Mouse (Mus musculus) liver, embryonic 13.5 days (tissue): Measurements from ENCODE around the gene Pomc. TPM values are rescaled to one million over a fixed set of nuclear protein-coding genes. Genes with fewer than 3 reads are reported as not detected.

Source experiments
- ATAC-seq: fragments of 200-750 bp; cut with Nextera tagmentation; 2 replicates; pipeline ENCODE4 v1.8.0; 2017; ENCODE audit warnings: low read depth, mild to moderate bottlenecking, moderate number of reproducible peaks, moderate library complexity
- DNase-seq: peaks from one replicate; pipeline ENCODE4 v3.0.0; 2022
- H3K27ac ChIP-seq: fragments of 300-500 bp; sonication (generic); 2 replicates; pipeline ENCODE4 v1.5.1; 2015; ENCODE audit warnings: moderate library complexity, mild to moderate bottlenecking, inconsistent platforms
- H3K27me3 ChIP-seq: fragments of 300-500 bp; sonication (generic); 2 replicates; pipeline ENCODE4 v1.6.1; 2015; ENCODE audit warnings: mild to moderate bottlenecking, inconsistent platforms
- H3K36me3 ChIP-seq: fragments of 300-500 bp; sonication (generic); 2 replicates; pipeline ENCODE4 v1.6.1; 2015; ENCODE audit warnings: mild to moderate bottlenecking, inconsistent platforms
- H3K4me1 ChIP-seq: fragments of 300-500 bp; sonication (generic); replicated peaks from 2 replicates; pipeline ENCODE4 v1.6.1; 2015; ENCODE audit warnings: inconsistent platforms
- H3K4me2 ChIP-seq: fragments of 300-500 bp; sonication (generic); 2 replicates; pipeline ENCODE4 v1.6.1; 2015; ENCODE audit warnings: inconsistent platforms, mild to moderate bottlenecking, moderate library complexity
- H3K4me3 ChIP-seq: fragments of 300-500 bp; sonication (generic); replicated peaks from 2 replicates; pipeline ENCODE4 v1.5.1; 2015; ENCODE audit warnings: mild to moderate bottlenecking, inconsistent platforms
- H3K9ac ChIP-seq: fragments of 300-500 bp; sonication (generic); 2 replicates; pipeline ENCODE4 v1.6.1; 2015; ENCODE audit warnings: mild to moderate bottlenecking, inconsistent platforms
- H3K9me3 ChIP-seq: fragments of 300-500 bp; sonication (generic); replicated peaks from 2 replicates; pipeline ENCODE4 v1.6.1; 2016; ENCODE audit warnings: inconsistent platforms
- WGBS: fragments of 180-500 bp; shearing (Covaris S2); methylation state at CpG from one replicate; pipeline ENCODE4 v1.1.7; 2015; ENCODE audit not compliant: insufficient replicate concordance; 5-methylcytosine and 5-hydroxymethylcytosine counted together
- polyA plus RNA-seq: library from polyadenylated mRNA; unstranded; fragments of >200 nt; fragmentation: Nextera tagmentation; extraction: Ambion mirVana; gene quantifications from 2 replicates; pipeline ENCODE4 v1.2.1, GENCODE M21; 2015

The Pomc gene
- 0.45 and 0.60 TPM in 2 replicates for polyA plus RNA-seq

DNA sequence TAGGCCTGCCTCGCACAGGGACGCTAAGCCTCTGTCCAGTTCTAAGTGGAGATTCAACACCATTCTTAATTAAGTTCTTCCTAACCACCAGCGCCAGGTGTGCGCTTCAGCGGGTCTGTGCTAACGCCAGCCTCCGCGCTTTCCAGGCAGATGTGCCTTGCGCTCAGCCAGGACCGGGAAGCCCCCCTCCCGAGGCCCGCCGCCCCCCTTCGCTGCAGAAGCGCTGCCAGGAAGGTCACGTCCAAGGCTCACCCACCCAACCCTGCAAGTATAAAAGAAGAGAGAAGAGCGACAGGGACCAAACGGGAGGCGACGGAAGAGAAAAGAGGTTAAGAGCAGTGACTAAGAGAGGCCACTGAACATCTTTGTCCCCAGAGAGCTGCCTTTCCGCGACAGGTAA lies at the start of gene Pomc:
Pomc (plus strand) TSS at position 301 of the 400 bp plus-strand sequence.
- no peaks in the 10 kb centered on the region for H3K9me3 ChIP-seq
- H3K4me3 ChIP-seq, result no peak within 1 kb of the TSS
- H3K36me3 ChIP-seq, result no peaks in the 10 kb centered on the region
- no peak within 1 kb of the TSS for H3K27ac ChIP-seq
- no peak within 1 kb of the TSS for H3K4me2 ChIP-seq
- peaks cover 21% of the 10 kb centered on the region for H3K27me3 ChIP-seq
- no peak within 1 kb of the TSS for H3K9ac ChIP-seq
- WGBS, result 22% methylated on average over 22 of the region's 22 CpGs
- peaks cover 2% of the 10 kb centered on the region for H3K4me1 ChIP-seq
- ATAC-seq (no peak), DNase-seq (no peak)

DNA sequence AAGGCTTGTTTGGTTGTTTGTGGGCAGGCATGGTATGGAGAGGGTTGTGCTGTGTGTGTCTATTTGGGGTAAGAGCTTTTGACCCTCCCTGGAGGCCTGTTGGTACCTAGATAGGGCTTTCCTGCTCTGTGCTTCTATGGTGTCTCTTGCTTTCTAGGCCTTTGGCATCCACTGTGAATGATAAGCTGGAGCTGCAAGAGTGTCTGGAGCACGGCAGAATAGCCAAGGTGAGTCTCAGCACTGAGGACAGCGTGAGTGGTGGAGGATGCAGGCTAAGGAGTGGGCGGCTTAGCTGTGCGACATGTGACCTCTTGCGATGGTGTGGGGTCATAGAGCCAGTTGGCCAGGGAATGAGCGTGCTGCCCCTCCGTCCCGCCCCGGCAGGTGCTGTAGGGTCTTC lies 49.3 kb upstream of the Pomc start:
- DNase-seq (no peak), ATAC-seq (no peak)
- Histone ChIP-seq H3K9me3 (no peaks in the 10 kb centered on the region), H3K36me3 (peaks cover 72% of the 10 kb centered on the region), H3K27me3 (no peaks in the 10 kb centered on the region), H3K27ac (no peak overlapping the region), H3K4me3 (no peak overlapping the region), H3K4me2 (no peak overlapping the region), H3K4me1 (no peaks in the 10 kb centered on the region), H3K9ac (no peak overlapping the region)
- 81% methylated on average over 9 of the region's 9 CpGs for WGBS

DNA sequence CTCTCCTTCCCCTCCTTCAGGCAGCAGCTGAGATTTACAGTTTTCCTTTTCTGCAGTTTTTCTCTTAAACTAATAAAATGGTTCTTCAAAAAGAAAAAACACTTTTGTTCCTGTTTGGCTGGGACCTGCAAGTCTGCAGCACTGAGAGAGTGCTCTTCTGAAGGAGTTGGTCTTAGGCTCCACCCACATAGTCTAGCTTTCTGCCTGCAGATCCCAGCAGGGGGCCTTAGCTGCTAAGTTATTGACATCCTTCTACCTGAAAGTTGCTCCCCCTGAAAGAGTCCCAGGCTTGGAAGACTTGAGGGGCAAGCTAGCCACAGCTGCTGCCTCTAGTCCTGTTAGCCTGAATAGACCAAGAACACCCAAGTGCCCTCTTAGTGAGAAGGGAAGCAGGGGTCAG lies 48.4 kb upstream of the Pomc start:
- Histone ChIP-seq H3K4me1 (no peaks in the 10 kb centered on the region), H3K4me3 (no peak overlapping the region), H3K36me3 (peaks cover 68% of the 10 kb centered on the region), H3K27ac (no peak overlapping the region), H3K9ac (no peak overlapping the region), H3K9me3 (no peaks in the 10 kb centered on the region), H3K27me3 (no peaks in the 10 kb centered on the region), H3K4me2 (no peak overlapping the region)
- DNase-seq (no peak), ATAC-seq (no peak)

DNA sequence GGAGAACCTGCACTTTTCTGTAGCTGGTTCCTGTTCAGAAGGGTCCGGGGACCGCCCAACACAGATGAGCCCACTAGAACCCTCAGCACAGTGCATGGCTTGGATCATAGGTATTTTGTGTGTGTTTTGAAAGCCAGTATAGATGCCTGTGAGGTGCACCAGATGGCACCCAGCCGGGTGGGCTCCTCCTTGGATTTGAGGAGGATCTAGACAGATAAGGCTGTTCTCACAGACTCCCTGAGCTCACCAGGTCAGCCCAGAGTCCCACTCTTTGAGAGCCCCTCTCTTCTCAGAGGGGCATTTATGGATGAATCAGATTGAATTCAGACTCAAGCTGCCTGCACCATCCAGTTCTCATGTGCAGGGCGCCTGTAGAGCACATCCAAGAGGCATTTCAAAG lies 47.7 kb upstream of the Pomc start:
- no peaks in the 10 kb centered on the region; the same call in 1 of the 2 replicates for H3K4me1 ChIP-seq
- no peak overlapping the region for H3K4me2 ChIP-seq
- ATAC-seq, result no peak
- no peak overlapping the region for H3K9ac ChIP-seq
- H3K9me3 ChIP-seq, result no peaks in the 10 kb centered on the region
- no peaks in the 10 kb centered on the region for H3K27me3 ChIP-seq
- DNase-seq, result no peak
- 80% methylated on average over 4 of the region's 4 CpGs for WGBS
- H3K36me3 ChIP-seq, result peaks cover 61% of the 10 kb centered on the region
- H3K27ac ChIP-seq, result no peak overlapping the region
- H3K4me3 ChIP-seq, result no peak overlapping the region

DNA sequence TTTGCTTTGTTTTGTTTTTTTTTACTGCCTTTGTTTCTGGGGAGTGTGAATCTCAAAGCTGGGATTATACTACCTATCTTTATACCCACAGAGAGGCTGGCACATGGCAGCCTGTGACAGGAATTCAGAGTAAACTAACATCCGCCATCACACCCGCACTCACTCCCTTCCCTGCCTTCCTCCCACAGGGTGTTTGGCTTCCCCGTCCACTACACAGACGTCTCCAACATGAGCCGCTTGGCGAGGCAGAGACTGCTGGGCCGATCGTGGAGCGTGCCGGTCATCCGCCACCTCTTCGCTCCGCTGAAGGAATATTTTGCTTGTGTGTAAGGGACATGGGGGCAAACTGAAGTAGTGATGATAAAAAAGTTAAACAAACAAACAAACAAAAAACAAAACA lies 47.3 kb upstream of the Pomc start:
- Histone ChIP-seq H3K27ac (no peak overlapping the region), H3K36me3 (peaks cover 57% of the 10 kb centered on the region), H3K4me1 (no peaks in the 10 kb centered on the region; the same call in 1 of the 2 replicates), H3K9ac (no peak overlapping the region), H3K4me2 (no peak overlapping the region), H3K4me3 (no peak overlapping the region), H3K27me3 (no peaks in the 10 kb centered on the region), H3K9me3 (no peaks in the 10 kb centered on the region)
- ATAC-seq (no peak), DNase-seq (no peak)
- 87% methylated on average over 13 of the region's 13 CpGs for WGBS

DNA sequence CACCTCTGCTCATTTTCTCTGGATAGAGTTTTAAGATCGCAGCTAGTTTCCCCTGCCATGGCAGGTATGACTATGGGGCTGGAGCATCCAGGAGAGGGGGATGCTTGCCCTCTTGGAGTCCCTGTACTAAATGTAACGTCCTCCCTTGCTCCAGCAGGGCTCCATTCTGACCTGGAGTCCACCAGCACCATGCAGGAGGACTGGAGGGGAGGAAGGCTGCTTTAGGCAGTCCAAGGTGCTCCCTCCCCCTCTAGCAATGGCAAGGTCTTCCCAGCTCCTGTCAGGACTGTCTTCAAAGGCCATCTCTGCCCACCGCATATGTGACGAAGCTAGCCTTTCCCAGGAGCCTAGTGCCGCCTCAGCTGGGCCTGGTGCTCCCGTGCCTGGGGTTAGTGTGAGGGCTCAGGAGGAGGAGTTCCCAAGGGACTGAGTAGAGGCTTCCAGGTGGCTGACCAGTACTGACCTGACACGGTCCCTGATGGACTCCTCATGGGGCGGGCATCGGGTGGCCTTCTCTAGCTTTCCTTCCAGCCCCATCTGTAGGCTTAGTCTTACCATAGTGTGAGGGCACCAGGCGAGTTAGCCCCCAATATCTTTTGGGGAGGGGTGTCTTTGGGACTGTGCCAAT lies 44.2 kb upstream of the Pomc start:
- Histone ChIP-seq H3K27ac (no peak overlapping the region), H3K4me2 (no peak overlapping the region), H3K9me3 (no peaks in the 10 kb centered on the region), H3K36me3 (peaks cover 33% of the 10 kb centered on the region), H3K4me1 (no peaks in the 10 kb centered on the region; the same call in 1 of the 2 replicates), H3K9ac (no peak overlapping the region), H3K4me3 (no peak overlapping the region), H3K27me3 (no peaks in the 10 kb centered on the region)
- WGBS, result 65% methylated on average over 10 of the region's 10 CpGs
- DNase-seq, result no peak
- peak; percentile 37; the same call in 1 of the 2 replicates for ATAC-seq

DNA sequence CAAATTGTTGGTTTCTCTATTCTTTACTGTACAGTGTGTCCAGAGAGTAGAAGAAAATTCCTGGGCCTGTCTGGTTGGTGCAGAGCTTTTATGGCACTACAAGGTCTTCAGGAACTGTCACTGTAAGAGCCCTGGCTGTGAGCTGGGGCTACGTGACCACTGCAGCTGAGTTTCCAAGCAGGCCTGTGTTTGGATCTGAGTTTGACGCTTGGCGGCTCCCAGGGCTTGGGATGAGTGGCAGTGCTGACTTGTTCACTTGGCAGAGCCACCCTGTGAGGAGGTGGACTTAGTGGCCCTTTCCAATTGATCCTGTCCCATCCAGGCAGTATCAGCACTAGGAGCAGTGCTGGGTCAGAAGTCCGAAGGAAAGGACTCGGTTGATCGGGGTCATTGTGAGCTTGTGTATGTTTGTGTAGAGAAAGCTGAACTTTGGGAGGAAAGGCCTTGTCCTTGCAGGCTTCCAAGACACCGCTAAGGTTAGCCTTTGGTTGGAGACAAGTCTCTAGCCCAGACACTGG lies 42.9 kb upstream of the Pomc start:
- H3K9me3 ChIP-seq, result no peaks in the 10 kb centered on the region
- H3K4me3 ChIP-seq, result no peak overlapping the region
- H3K36me3 ChIP-seq, result peaks cover 20% of the 10 kb centered on the region
- no peaks in the 10 kb centered on the region for H3K27me3 ChIP-seq
- DNase-seq (no peak), ATAC-seq (no peak)
- no peak overlapping the region for H3K9ac ChIP-seq
- H3K27ac ChIP-seq, result no peak overlapping the region
- no peak overlapping the region for H3K4me2 ChIP-seq
- 76% methylated on average over 7 of the region's 7 CpGs for WGBS
- peaks cover 3% of the 10 kb centered on the region; the same call in 1 of the 2 replicates for H3K4me1 ChIP-seq

DNA sequence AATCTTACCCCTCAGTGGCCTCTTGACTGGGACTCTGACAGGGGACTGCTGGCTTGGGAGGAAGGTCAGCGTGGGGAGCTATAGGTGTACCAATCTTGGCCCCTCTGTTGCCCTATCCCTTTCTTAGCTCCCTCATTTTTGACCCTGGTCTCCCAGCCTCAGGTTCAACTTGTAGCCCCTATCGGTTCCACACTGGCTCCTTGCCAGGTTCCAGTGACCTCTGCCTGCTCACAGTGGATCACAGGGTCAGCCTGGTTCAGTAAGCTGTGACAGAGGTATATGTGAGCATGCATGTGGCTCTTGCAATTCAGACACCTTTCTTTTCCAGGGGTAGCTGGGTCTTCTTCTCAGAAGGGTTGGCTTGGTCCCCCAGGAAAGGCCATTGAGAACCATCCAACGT lies 38.9 kb upstream of the Pomc start:
- Histone ChIP-seq H3K27ac (no peak overlapping the region), H3K9ac (no peak overlapping the region), H3K27me3 (no peaks in the 10 kb centered on the region), H3K4me3 (no peak overlapping the region), H3K4me1 (peaks cover 8% of the 10 kb centered on the region; the same call in 1 of the 2 replicates), H3K4me2 (no peak overlapping the region), H3K36me3 (no peaks in the 10 kb centered on the region), H3K9me3 (no peaks in the 10 kb centered on the region)
- 68% methylated on average over 3 of the region's 3 CpGs for WGBS
- ATAC-seq (no peak), DNase-seq (no peak)

DNA sequence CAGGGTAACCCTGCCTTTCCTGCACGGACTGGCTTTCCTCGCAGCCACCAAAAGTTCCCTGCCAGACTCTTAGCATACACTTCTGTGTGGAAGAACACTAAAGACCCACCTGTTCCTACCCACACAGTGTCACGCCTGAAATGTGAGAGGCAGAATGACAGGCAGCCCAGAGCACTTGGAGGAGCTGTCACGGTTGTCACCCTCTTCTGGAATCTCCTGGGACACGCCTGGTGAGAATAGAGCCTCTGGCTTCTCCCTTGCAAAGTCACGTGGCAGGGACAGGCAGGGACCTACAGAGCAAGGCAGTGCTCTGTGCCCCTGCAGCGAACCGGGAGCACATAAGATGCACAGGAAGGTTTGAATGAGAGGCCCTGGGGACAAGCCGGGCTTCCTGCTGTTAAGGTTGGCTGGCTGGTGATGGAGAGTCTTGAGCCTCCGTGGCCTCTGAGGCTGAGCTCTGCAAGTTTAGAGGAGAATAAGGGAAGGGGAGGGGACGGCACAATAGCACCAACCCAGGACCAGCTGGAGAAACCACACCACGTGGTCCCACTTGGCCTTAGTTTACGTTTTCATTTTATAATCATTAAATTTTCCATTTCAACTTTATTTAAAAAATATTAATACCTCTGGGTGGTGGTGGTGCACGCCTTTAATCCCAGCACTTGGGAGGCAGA lies 36.9 kb upstream of the Pomc start:
- DNase-seq (no peak), ATAC-seq (no peak)
- H3K36me3 ChIP-seq, result no peaks in the 10 kb centered on the region
- H3K9ac ChIP-seq, result no peak overlapping the region
- no peaks in the 10 kb centered on the region for H3K9me3 ChIP-seq
- WGBS, result 35% methylated on average over 14 of the region's 14 CpGs
- H3K4me2 ChIP-seq, result no peak overlapping the region
- H3K4me3 ChIP-seq, result no peak overlapping the region
- H3K27ac ChIP-seq, result no peak overlapping the region
- H3K4me1 ChIP-seq, result 0 out of 2 replicates have a peak, but pooled peaks cover 8% of the 10 kb centered on the region
- no peaks in the 10 kb centered on the region for H3K27me3 ChIP-seq

DNA sequence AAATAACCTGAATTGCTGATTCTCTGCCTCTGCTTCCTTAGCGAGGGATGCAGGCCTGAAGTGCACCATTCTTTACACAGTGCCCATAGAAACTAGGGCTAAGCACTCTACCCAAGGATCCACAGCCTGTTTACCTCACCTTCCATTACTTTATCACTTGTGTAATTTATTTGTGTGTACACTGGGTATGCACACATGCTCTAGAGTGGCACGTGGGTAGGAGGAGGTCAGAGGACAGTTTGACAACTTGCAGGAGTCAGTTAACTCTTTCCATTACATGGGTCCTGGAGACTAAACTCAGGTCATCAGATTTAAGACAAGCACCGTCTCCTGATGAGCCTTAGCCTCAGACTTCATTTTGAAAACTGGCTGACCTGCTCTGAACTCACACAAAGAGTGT lies 36.2 kb upstream of the Pomc start:
- no peak overlapping the region for H3K27ac ChIP-seq
- no peaks in the 10 kb centered on the region for H3K27me3 ChIP-seq
- no peak overlapping the region for H3K9ac ChIP-seq
- H3K36me3 ChIP-seq, result no peaks in the 10 kb centered on the region
- 0 out of 2 replicates have a peak, but pooled peaks cover 8% of the 10 kb centered on the region for H3K4me1 ChIP-seq
- no peak for DNase-seq
- no peak overlapping the region for H3K4me3 ChIP-seq
- no peak for ATAC-seq
- WGBS, result 47% methylated on average over 3 of the region's 3 CpGs
- H3K9me3 ChIP-seq, result no peaks in the 10 kb centered on the region
- H3K4me2 ChIP-seq, result no peak overlapping the region

DNA sequence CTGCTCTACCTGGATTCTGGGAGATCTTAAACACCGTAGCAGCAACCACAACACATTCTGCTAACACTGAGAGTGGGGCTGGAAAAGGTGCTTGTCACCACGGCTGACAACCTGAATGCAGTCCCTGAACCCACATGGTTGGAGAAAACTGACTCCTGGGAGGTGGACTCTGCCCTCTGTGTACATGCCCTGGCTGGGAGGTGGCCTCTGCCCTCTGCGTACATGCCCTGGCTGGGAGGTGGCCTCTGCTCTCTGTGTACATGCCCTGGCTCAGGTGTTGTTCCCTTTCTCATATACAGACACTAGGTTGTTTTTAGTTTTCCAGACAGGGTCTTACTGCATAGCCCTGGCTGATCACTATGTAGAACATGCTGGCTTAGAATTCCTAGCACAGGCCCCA lies 35.3 kb upstream of the Pomc start:
- Histone ChIP-seq H3K27me3 (no peaks in the 10 kb centered on the region), H3K9me3 (no peaks in the 10 kb centered on the region)
- WGBS, result 69% methylated on average over 3 of the region's 3 CpGs

DNA sequence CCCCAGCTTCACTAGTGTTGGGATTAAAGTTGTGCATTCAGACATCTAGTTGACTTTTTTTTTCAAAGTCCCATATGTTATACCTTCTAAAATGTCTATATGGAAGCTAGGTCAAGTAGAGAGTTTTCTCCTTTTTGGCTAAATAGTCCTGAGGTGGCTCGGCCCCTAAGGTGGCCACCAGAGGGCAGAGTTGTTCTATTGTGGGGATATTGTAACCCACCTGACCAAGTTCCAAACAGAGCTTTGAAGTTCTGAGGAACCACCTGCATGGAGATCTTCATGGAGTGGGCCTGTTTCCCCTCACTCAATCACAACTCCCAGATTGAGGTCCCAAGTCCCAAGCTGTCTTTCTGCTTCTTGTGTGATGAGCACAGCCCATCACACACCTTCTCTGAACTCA lies 28.6 kb upstream of the Pomc start:
- Histone ChIP-seq H3K27me3 (no peaks in the 10 kb centered on the region), H3K27ac (no peak overlapping the region), H3K9ac (no peak overlapping the region), H3K4me1 (no peaks in the 10 kb centered on the region), H3K4me2 (no peak overlapping the region), H3K4me3 (no peak overlapping the region), H3K36me3 (no peaks in the 10 kb centered on the region), H3K9me3 (no peaks in the 10 kb centered on the region)
- 0% methylated on average over 1 of the region's 1 CpGs for WGBS
- DNase-seq (no peak), ATAC-seq (no peak)

More for the DNA sequence above, 35.3 kb upstream of the Pomc start:
- ATAC-seq (peak; percentile 72), DNase-seq (no peak)
- Histone ChIP-seq H3K36me3 (no peaks in the 10 kb centered on the region), H3K4me1 (0 out of 2 replicates have a peak, but pooled peaks cover 8% of the 10 kb centered on the region), H3K9ac (no peak overlapping the region), H3K4me2 (no peak overlapping the region), H3K4me3 (no peak overlapping the region), H3K27ac (no peak overlapping the region)
